Mouse (Mus musculus): ENCODE measurements around the gene Hpca.

DNA sequence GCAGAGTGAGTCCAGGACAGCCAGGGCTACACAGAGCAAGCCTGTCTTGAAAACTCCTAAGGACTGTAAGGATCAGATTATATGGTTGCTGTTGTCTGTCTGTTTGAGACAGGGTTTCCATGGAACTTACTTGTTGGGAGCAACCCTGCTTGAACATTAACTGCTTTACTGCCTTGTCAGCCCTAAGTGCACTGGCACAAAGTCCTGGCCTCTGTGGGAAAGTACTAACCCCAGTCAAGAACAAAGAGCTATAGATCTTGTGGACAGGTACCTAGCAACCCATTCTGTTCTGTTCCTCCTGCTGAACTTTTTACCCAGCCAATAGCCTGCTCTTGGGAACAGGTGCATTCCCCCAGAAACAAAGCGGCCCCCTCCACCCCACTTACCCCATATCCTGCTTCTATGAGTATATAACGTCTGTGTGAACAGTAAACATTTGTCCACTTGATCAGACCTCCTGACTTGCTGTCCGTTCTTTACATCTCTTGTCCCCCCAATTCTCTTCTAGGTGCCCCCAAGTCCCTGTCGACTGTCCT is 29.5 kb upstream of the Hpca start:
- no peak for TF ChIP-seq CTCF (conservative IDR thresholded peaks at IDR 0.05; ENCODE audit: low read length)
- no peak for TF ChIP-seq NANOG (IDR thresholded peaks at IDR 0.05; ENCODE audit: borderline replicate concordance, low read length)
- TF ChIP-seq POU5F1 (IDR thresholded peaks at IDR 0.05; ENCODE audit: borderline replicate concordance, low read length) = no peak

Data from E14TG2a.4 (cell line).